Mouse (Mus musculus) layer of hippocampus, adult 18-20 months (tissue): ENCODE data around the gene Tshz2. TPM values are rescaled to one million over a fixed set of nuclear protein-coding genes. Genes with fewer than 3 reads are reported as not detected.
"Not testable (repeated sequence)": the region's sequence is repeated elsewhere in the genome, so short reads cannot be mapped to it uniquely, and the experiment has no call there.

Source experiments
- DNase-seq, 2 experiments: peaks; one replicate each; pipeline ENCODE4 v3.0.0; 2022; ENCODE audit warnings: low spot score in 2 of 2
- total RNA-seq, 2 experiments: library from RNA; stranded (reverse); gene quantifications; 2 replicates each; pipeline ENCODE4 v1.2.3; 2021

Tshz2 gene
- total RNA-seq, 2 experiments from 2014 or later = 29.3 to 44.3 TPM

DNA sequence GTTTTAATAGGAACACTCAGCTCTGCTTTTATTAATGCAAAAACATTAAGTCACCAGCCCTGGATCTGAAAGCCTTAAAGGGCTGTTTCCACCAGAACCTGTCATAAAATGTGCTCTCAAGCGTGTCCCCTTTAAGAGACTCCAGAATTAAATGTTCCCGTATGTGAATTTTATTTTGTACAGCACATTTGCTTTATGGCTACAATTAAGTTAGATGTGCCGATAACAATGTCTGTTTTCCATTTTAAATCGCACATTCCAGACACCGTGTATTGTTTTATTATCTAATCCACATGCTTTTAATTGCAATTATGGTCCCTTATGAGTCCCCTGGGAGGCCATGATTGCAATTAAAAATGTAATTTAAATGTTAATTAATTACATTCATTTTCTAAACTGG, 178.8 kb downstream of the Tshz2 start:
- no peak for DNase-seq

GRCm38 (mm10) chr2:169812055-169812454, 179.2 kb downstream of the Tshz2 start:
- no peak for DNase-seq

DNA sequence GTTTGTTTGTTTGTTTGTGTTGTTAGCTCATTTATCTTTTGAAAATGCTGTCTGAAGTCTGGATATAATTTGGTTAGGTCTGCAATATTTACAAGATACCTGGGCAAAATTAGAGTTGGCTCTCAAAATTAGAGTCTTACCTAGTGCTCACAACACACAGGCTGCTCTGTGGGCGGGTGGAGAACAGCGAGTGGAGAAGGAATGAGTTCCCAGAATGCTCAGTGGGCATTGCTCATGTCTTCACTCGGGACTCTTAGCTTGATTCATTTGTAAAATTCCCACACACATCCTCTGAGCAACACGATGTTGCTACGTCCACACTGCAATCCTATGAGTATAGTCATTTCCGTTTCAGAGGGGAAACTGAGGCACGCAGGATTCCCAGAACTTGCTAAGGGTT, 180.1 kb downstream of the Tshz2 start:
- DNase-seq = peak in 1 of 2 experiments; percentile 6

- no peak for DNase-seq
Observed at GRCm38 (mm10) chr2:169814351-169814750, 181.5 kb downstream of the Tshz2 start.

DNA sequence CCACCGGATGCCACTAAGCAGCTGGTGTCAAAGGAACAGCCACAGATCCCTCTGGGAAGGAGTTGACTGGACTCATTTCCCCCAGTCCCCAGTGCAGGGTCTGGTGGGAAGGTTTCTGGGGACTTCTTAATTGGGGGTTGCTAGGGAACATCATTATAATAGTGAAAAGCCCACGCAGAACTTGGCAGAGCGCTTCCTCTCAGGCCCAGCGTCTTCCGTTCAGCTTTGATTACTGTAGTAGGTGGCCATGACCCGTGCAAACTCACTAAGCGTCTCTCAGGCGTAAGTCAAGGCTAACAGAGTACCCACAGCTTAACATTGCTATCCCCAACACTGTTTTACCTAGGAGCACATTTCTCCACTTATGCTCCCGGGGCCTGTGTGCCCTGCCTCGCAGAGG, 181.9 kb downstream of the Tshz2 start:
- DNase-seq = no peak

DNA sequence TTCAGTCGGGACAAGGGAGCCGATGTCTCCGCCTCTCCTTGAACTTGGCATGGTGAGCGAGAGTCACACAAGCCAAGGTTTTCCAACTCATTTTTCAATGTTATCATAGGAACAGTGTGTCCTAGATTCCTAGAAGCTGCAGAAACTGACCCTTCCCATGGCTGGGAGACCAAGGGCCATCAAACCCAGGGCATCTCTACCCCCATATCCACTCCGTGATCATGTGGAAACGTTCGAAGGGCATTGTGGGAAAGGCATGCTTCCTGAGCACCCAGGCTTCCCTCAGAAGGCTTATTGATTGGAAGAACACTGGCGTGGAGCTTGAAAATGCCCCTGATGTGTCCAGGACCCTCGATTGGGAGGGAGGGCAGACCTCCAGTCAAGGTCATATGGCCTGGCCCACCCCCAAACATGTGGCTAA, 188.2 kb downstream of the Tshz2 start:
- DNase-seq = no peak

DNA sequence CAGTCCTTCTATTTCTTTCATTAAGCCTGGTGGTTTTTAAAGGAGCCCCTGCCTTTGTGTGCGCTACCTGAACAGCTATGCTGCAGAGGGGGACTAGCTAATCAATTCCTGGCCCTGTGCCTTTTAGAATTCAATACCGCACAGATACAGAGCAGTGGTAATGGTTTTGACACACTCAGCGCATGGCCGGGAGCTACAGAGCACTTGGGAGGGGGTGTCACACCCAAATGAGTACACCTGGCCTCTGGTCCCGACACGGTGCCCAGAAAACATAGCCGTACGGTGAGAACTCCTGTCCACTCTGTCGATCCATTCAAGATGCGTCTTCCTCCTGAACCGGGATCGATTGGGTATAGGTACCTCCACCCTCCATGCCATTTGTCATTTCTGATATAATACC, 193.1 kb downstream of the Tshz2 start:
- DNase-seq = no peak

- no peak for DNase-seq
Observed at GRCm38 (mm10) chr2:169826316-169826715, 193.5 kb downstream of the Tshz2 start.

- no peak for DNase-seq
Observed at GRCm38 (mm10) chr2:169826833-169827232, 194.0 kb downstream of the Tshz2 start.

- DNase-seq = no peak
Observed at GRCm38 (mm10) chr2:169832184-169832583, 199.4 kb downstream of the Tshz2 start.

DNA sequence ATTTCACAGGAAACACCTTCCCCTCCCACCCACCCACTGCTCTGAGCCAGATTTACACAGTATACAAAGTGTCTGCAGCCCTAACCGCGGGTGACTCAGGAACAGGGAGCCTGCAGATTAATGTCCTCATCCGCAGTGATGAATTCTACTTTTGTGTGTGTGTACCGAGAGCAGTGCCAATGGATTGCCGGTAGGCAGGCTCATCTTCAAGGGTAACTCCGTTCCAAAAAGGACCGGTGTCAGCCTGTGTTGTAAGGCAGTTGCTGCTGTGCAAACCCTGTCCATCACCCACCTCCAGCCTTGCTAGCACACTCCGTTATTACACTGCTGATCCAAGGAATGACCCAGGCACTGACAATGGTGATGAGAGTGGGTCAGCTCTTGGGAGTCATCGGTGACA, 200.8 kb downstream of the Tshz2 start:
- DNase-seq = no peak

DNA sequence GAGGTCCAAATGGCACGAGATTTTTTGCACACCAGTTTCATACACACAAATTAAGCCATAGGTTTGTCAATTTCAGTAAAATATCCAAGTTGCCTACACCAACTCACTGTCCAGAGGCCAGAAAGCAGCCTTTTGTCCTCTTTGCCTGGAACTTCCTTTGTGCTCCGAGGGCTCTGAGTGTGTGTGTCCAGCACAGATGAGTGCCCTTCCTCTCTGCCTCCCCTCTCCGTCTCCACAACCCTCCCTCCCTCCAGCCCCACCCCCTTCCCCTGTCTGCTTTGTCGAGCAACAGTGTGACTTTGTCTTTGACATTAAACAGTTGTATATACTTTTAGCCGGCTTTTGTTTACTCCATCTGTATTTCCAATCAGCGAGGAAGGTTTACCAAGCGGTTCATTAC, 201.8 kb downstream of the Tshz2 start:
- DNase-seq = no peak

GRCm38 (mm10) chr2:169837031-169837605, 204.3 kb downstream of the Tshz2 start:
- no peak for DNase-seq

DNA sequence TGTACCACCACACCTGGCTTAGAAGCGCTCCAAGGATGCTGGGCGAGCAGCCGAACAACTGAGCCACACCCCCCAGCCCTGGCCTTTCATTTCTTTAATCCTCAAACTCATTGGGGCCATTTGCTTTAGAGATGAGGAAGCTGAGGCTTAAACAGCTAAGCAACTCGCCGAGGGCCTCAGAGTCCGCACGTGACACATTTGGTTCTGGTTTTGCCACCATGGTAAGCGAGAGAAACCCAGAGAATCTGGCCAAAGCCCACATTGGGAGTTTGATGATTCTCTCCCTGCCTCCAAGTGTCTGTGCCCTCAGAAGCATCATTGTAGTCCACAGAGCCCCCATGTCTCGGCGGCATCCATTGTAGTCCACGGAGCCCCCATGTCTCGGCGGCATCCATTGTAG, 205.7 kb downstream of the Tshz2 start:
- no peak for DNase-seq

- no peak for DNase-seq
Observed at GRCm38 (mm10) chr2:169841442-169841841, 208.6 kb downstream of the Tshz2 start.

GRCm38 (mm10) chr2:169842494-169842893, 209.7 kb downstream of the Tshz2 start:
- DNase-seq = no peak

- no peak for DNase-seq
Observed at GRCm38 (mm10) chr2:169843553-169843952, 210.7 kb downstream of the Tshz2 start.

GRCm38 (mm10) chr2:169849077-169849476, 216.3 kb downstream of the Tshz2 start:
- peak; percentile 11 to 30 for DNase-seq

DNA sequence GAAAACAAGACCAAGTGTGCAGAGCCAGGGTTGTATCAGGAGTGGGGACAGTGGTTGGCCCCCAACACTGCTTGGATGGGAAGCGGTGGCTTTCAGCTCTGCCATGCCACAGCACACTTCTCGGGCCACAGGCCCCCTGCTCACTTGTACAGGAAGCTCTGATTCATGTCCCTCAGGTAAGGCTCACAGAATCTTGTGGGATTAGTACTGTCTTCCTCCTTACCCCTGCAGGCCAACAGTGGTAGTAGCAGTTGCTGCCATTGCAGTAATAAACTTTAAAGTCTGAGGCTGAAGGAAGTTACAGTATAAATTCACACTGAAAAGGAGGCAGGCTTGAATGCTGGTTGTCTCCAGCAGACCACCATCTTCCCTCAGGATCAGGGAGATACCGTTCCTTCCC, 216.7 kb downstream of the Tshz2 start:
- no peak for DNase-seq

DNA sequence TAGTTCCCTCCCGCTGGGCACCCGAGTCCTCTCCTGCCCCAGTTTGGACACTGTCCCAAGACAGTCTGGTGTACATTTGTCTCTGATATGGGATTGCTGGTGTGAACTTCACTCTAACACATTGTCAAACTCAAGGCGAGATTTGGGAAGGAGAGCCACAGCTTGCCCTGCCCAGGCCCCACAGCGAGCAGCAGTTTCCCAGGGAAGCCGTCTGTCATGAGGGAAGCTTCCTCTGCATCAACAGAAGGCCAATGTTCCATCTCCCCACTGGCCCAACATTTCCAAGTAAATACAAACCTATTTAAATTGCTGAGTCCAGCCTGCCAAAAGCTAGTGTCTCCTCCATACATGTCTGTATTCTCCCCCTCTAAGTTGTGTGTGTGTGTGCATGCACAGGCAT, 218.8 kb downstream of the Tshz2 start:
- no peak for DNase-seq

GRCm38 (mm10) chr2:169854491-169854890, 221.7 kb downstream of the Tshz2 start:
- DNase-seq = no peak

DNA sequence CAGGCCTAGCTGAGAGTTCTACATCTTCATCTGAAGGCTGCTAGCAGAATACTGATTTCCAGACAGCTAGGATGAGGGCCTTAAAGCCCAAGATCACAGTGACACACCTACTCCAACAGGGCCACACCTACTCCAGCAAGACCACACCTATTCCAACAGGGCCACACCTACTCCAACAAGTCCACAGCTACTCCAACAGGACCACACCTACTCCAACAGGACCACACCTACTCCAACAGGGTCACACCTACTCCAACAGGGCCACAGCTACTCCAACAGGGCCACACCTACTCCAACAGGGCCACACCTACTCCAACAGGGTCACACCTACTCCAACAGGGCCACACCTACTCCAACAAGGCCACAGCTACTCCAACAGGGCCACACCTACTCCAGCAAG, 224.2 kb downstream of the Tshz2 start:
- not testable (repeated sequence) for DNase-seq

DNA sequence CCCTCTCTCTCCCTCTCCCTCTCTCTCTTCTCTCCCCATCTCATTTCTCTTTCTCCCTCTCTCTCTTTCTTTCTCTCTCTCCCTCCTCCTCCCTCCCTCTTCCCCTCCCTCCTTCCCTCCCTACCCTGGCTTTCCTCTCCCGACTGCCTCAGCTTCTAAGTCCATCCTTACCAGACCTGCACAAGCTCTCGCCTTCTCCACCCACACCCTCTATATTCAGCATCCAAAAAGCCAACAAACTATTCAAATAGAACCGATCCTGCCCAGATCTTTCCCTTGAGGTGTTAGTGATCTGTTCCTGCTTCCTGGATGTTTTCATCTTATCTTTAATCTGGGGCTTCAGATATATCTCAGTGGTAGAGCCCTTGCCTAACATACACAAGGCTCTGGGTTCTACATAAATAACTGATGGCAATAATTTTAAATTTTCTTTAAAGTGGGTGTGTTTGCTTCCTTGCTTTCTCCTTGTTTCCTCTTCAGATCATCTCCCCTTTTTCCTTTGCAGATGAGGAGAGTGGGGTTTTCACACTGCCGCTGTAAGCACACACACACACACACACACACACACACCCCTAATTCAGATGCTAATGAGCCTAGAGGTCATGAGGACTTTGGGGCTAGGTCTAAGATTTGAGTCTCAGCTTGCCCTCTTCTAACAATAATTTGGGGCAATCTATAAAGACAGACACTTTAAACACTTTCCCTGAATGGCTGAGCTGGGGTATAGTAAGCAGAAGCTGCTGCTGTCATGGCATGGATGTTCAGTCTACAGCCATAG, 226.5 kb downstream of the Tshz2 start:
- no peak for DNase-seq
